Mouse (Mus musculus) kidney, adult 2 months (tissue): ENCODE data around the gene Sprr3.

ENCODE experiments used
- CTCF ChIP-seq: fragments of 200-500 bp; conservative IDR thresholded peaks from 2 replicates; pipeline ENCODE4 v1.5.1; 2011; ENCODE audit warnings: low read depth, mild to moderate bottlenecking, control low read depth, low read length, moderate library complexity, mixed read lengths; ENCODE audit not compliant: insufficient read depth, insufficient read length
- POLR2A ChIP-seq: fragments of 200-500 bp; IDR thresholded peaks from one replicate; pipeline ENCODE4 v1.6.1; 2011; ENCODE audit warnings: low read depth, low read length, control low read depth

- TF ChIP-seq POLR2A = no peak
- TF ChIP-seq CTCF = no peak
These were observed 45.0 kb upstream of the Sprr3 start for GRCm38 (mm10) chr3:92503528-92503927.
